Mouse (Mus musculus): ENCODE results near the gene Gm2016.
"Not testable (repeated sequence)": the region's sequence is repeated elsewhere in the genome, so short reads cannot be mapped to it uniquely, and the experiment has no call there.

GRCm38 (mm10) chr12:87919721-87920120 is 45.8 kb downstream of the Gm2016 start, which contains the start of gene Gm2035:
- not testable (repeated sequence) for TF ChIP-seq GATA1 (IDR thresholded peaks at IDR 0.05; ENCODE audit: low read depth, low read length); SIN3A (IDR thresholded peaks at IDR 0.05; ENCODE audit: low read length); CTCF (IDR thresholded peaks at IDR 0.05 in 2 of 3, conservative IDR thresholded peaks at IDR 0.05 in 1 of 3; ENCODE audit: control insufficient read depth in 1 of 3, insufficient read depth in 1 of 3, low read depth in 2 of 3, low read length in 3 of 3, poor library complexity in 1 of 3, severe bottlenecking in 1 of 3); ETS1 (IDR thresholded peaks at IDR 0.05; ENCODE audit: low read depth, low read length); RCOR1 (IDR thresholded peaks at IDR 0.05; ENCODE audit: low read depth, low read length); ZMIZ1 (IDR thresholded peaks at IDR 0.05; ENCODE audit: low read depth, low read length); POLR2A (IDR thresholded peaks at IDR 0.05; ENCODE audit: control insufficient read depth in 1 of 2, insufficient read depth in 1 of 2, low read depth in 1 of 2, low read length in 2 of 2, poor library complexity in 1 of 2); BHLHE40 (IDR thresholded peaks at IDR 0.05; ENCODE audit: borderline replicate concordance, low read depth, low read length); ZNF384 (IDR thresholded peaks at IDR 0.05; ENCODE audit: low read depth, low read length); ZKSCAN1 (IDR thresholded peaks at IDR 0.05; ENCODE audit: low read depth, low read length); E2F4 (IDR thresholded peaks at IDR 0.05; ENCODE audit: borderline replicate concordance, low read depth, low read length); NELFE (IDR thresholded peaks at IDR 0.05; ENCODE audit: low read depth, low read length)
- TF ChIP-seq TAL1 (IDR thresholded peaks at IDR 0.05; ENCODE audit: low read length) (peak; percentile 28; the same call in 1 of the 2 replicates), EP300 (IDR thresholded peaks at IDR 0.05; ENCODE audit: low read depth in 1 of 2, low read length in 2 of 2) (peak in 1 of 2 experiments; percentile 40; a peak in 1 of 4 replicates)
